Mouse (Mus musculus): ENCODE results near the gene Cldn14. TPM values are rescaled to one million over a fixed set of nuclear protein-coding genes. Genes with fewer than 3 reads are reported as not detected.

The Cldn14 gene
- polyA plus RNA-seq, 1 experiment from 2014 or later = 0.91 TPM

- peak overlapping the region; percentile 88 for H3K9ac ChIP-seq
- H3K36me3 ChIP-seq = peaks cover 36% of the 10 kb centered on the region
- H3K9me3 ChIP-seq (replicated peaks) = no peaks in the 10 kb centered on the region
- peak overlapping the region; percentile 91 for H3K4me3 ChIP-seq (replicated peaks)
- H3K4me2 ChIP-seq = peak overlapping the region; percentile 94
- no peaks in the 10 kb centered on the region for H3K27me3 ChIP-seq
- ATAC-seq (ENCODE audit: low read depth) = peak; percentile 73
- peak overlapping the region; percentile 71 for H3K27ac ChIP-seq
- WGBS (ENCODE audit: insufficient replicate concordance) = under 1% methylated on average over 43 of the region's 43 CpGs
- DNase-seq = no peak
- peaks cover 32% of the 10 kb centered on the region for H3K4me1 ChIP-seq (replicated peaks)
These were observed 124.4 kb downstream of the Cldn14 start for GRCm38 (mm10) chr16:93884086-93884721.

- Histone ChIP-seq H3K4me1 (replicated peaks) (peaks cover 32% of the 10 kb centered on the region), H3K9me3 (replicated peaks) (no peaks in the 10 kb centered on the region), H3K36me3 (peaks cover 30% of the 10 kb centered on the region), H3K4me2 (peak within 1 kb of the TSS; percentile 94), H3K4me3 (replicated peaks) (peak within 1 kb of the TSS; percentile 91), H3K27me3 (no peaks in the 10 kb centered on the region), H3K27ac (peak within 1 kb of the TSS; percentile 71), H3K9ac (peak within 1 kb of the TSS; percentile 88)
- DNase-seq (peak; percentile 98), ATAC-seq (ENCODE audit: low read depth) (peak; percentile 90)
- under 1% methylated on average over 54 of the region's 54 CpGs for WGBS (ENCODE audit: insufficient replicate concordance)
These were observed 125.1 kb downstream of the Cldn14 start, which contains the start of gene Chaf1b for GRCm38 (mm10) chr16:93883423-93884085. Chaf1b (plus strand) TSS chr16:93883901.

GRCm38 (mm10) chr16:93877612-93878380, 130.8 kb downstream of the Cldn14 start:
- no peak for ATAC-seq (ENCODE audit: low read depth)
- Histone ChIP-seq H3K4me2 (no peak overlapping the region), H3K4me1 (replicated peaks) (no peaks in the 10 kb centered on the region), H3K36me3 (peaks cover 47% of the 10 kb centered on the region), H3K27ac (no peak overlapping the region), H3K9me3 (replicated peaks) (no peaks in the 10 kb centered on the region), H3K27me3 (no peaks in the 10 kb centered on the region), H3K9ac (no peak overlapping the region), H3K4me3 (replicated peaks) (no peak overlapping the region)
- 86% methylated on average over 6 of the region's 6 CpGs for WGBS (ENCODE audit: insufficient replicate concordance)
- DNase-seq = no peak

- no peak overlapping the region for H3K4me3 ChIP-seq (replicated peaks)
- no peaks in the 10 kb centered on the region for H3K4me1 ChIP-seq (replicated peaks)
- peaks cover 76% of the 10 kb centered on the region for H3K36me3 ChIP-seq
- no peak overlapping the region for H3K27ac ChIP-seq
- no peak overlapping the region for H3K9ac ChIP-seq
- no peak overlapping the region for H3K4me2 ChIP-seq
- H3K27me3 ChIP-seq = no peaks in the 10 kb centered on the region
- ATAC-seq (ENCODE audit: low read depth) (no peak), DNase-seq (no peak)
- H3K9me3 ChIP-seq (replicated peaks) = no peaks in the 10 kb centered on the region
- WGBS (ENCODE audit: insufficient replicate concordance) = 81% methylated on average over 13 of the region's 13 CpGs
These were observed 133.8 kb downstream of the Cldn14 start for GRCm38 (mm10) chr16:93874841-93875240.

Other genes starting within 250 kb of the Cldn14 start
- gene Morc3, start 176.7 kb downstream of the Cldn14 start, polyA plus RNA-seq (2015; fragmentation: Nextera tagmentation; extraction: Ambion mirVana) = 19.1 and 22.3 TPM in 2 replicates
- 58.1 and 65.6 TPM in 2 replicates for gene Chaf1b, start 124.9 kb downstream of the Cldn14 start, polyA plus RNA-seq (2015; fragmentation: Nextera tagmentation; extraction: Ambion mirVana)
- not detected in 2 replicates for gene Sim2, start 76.1 kb upstream of the Cldn14 start, polyA plus RNA-seq (2015; fragmentation: Nextera tagmentation; extraction: Ambion mirVana)

Measured in liver, embryonic 13.5 days (tissue).